Mouse (Mus musculus): ENCODE measurements at regions not wholly inside any gene's neighbourhood (a gene's known extent, or its start where the extent isn't known, plus 50 kb on each side); places are given as distances from the start of the nearest gene placed in this dataset.

DNA sequence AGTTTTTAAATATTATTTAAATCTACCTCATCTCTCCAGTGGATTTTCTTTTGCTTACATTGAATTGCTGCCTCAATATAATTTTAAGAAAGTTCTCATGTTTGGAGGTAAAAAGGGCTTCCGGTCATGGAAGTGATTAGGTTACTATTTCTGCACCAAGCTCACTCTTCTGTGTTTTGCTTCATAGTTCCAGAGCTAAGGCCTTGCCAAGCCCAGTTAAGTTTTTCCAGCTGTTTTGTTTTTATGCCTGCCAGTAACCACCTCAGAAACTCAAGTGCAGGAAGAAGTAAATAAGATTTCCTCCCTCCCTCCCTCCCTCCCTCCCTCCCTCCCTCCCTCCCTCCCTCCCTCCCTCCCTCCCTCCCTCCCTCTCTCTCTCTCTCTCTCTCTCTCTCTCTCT lies 2466.1 kb downstream of the Poteg start:
- ATAC-seq (ENCODE audit: low TSS enrichment) = no peak

DNA sequence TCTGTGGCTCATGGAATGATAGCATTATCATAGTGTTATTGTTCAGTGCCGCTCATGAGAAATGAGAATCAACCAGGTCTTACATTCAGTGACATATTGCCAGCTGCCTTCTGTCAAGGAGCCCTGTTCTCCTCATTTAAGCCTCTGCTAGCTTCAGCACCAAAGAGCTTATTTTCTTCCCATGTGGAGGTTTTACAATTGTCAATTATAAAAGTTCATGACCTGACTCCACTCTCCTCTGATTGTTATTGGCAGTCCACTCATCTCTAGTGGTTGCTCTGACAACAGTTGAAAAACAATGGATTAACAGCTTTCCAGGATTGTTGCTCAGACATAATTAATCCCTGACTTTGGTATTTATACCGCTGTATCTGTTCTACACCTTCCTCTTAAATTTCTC lies 2473.0 kb downstream of the Poteg start:
- ATAC-seq (ENCODE audit: low TSS enrichment) = no peak

DNA sequence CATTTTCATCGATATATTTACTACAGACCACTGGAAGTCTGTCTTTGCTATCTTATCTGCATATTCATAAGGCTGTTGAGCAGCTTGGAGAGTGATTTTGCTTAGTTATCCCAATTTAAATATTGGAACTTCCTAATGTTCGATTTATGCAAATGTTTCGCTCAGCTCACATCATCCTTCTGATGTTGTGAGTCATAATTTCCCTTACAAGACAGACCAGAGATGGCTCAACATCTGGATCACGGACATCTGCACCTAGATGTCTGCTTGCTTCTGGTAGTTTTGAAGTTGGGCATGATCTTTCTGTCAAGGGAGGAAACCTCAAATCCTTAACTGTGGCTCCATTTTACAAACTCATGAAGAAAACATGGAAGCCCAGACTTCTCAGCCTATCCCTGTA lies 2480.8 kb downstream of the Poteg start:
- ATAC-seq (ENCODE audit: low TSS enrichment) = no peak

DNA sequence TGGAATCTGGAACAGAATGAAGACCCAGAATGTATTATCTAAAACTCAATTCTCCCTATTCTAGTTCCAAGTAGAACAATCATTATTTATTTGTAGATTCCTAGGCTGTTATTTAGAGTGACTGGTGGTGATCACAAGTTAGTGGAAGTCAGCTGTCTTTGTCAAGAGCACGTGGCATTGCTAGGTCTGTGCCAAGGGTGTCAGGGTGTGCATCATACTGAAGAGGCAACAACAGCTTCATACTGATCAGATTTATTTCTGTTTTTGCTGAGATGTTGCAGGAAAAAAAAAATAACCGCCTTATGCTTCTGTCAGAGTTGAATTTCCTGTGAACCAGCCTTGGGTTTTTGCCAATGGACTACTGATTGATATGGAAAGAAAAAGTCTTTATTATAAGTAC lies 2513.9 kb downstream of the Poteg start:
- no peak for ATAC-seq (ENCODE audit: low TSS enrichment)

DNA sequence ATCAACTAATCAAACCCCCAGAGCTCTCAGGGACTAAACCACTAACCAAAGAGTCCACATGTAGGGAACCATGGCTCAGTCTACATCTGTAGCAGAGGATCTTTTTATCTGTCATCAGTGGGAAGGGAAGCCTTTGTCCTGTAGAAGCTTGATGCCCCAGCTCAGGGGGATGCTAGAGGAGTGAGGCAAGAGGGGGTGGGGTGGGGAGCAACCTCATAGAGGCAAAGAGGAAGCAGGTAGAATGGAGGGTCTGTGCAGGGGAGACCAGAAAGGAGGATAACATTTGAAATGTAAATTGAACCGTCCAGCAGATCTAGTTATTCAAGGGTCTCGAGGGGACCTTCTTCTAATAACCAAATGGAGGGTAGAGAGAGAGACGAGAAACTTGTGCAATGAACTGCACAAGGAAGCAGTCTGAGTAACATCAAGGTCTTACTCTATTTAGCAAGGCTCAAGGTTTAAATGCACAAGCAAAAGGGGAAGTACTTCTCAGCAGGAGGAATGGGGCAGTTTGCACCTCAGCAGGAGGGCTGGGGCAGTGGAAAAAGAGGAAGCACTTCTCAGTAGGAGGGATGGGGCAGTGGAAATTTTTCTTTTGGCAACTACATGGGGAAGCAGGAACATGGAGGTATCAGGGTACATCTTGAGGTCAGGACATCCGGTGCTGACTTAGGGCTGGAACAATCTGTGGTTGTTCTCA lies 2529.3 kb downstream of the Poteg start:
- no peak for ATAC-seq (ENCODE audit: low TSS enrichment)

DNA sequence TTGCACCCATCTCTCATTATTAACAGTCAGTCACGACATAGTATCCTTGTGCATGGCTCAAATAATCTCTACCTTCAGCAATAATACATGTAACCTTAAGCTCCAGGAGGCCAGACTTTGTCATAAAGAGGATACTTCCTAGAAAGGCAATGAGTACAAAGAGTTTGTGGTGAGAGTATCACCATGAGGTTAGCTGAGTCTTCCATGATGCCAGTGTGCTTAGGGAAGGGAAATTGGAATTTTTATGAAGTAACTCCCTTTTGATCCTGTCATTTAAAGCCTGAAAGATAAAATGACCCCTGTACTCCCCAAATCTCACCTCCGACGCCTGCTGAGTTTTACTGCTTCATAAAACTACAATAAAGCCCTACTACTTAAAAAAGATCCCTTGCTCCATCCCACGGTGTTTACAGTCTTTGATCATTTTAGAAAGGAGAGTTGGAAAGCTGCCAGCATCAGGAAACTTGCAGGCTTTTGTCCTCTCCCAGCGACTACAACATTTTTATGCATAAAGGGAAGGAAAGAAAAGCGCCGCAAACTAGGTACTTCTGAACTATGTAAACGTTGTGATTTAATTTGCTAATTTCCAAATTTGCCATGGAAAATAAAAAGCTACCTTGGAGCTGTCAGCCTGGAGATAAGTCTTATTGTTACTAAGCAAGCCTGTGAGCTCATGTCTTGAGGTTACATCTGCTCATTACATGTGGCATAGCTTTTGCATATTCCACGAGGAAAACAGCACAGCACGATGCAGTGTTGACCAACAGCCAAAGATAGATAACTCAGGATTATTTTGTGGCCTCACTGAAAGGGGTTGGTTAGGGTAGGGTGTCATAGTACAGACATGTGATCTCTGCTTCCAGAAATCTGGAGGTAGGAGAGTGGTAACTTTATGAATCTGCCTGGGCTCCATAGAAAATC lies 2531.4 kb downstream of the Poteg start:
- ATAC-seq (ENCODE audit: low TSS enrichment) = peak; percentile 52

DNA sequence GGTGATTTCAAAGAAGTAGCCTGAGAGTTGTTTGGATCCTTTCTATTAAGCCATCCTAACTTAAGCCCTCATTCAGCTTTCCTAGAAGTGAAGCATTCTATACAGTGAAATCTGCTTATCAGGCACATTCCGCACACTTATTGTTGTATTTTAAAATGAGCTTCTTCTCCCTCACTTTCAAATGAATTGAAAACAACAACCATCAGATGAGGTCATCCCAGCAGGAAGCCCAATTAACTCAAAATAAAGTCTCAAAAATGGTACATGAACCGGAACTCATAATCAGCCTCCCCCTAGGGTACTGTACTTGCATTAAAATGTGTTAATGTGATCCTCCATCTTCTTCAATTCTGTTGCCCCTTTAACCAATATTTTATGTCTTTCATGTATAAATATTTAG lies 2545.1 kb downstream of the Poteg start:
- no peak for ATAC-seq (ENCODE audit: low TSS enrichment)

DNA sequence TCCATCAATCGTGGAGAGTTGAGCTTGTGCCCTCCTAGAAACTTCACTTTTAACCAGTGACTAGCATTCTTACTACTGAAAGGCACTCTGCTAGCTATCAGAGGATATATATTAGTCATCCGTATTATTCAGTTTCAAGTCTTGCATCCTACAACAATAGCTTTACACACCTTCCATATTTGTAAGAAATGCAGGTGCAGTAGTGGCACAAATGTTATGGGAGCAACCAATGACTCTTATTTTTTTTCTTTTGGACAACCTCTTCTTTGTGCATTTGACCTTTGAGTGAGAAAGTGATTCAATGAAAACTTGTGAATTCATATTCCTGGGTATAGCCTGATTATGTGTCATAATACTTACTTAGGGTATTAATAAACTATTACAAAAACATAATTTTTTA lies 2551.9 kb downstream of the Poteg start:
- ATAC-seq (ENCODE audit: low TSS enrichment) = no peak
